Mouse (Mus musculus): ENCODE measurements at regions not wholly inside any gene's neighbourhood (a gene's known extent, or its start where the extent isn't known, plus 50 kb on each side); places are given as distances from the start of the nearest gene placed in this dataset.

GRCm38 (mm10) chr4:88956151-88956550, 76.2 kb upstream of the Ifne start:
- 38% methylated on average over 7 of the region's 7 CpGs for WGBS

GRCm38 (mm10) chr4:88955571-88955970, 75.6 kb upstream of the Ifne start:
- Histone ChIP-seq H3K4me3 (replicated peaks) (no peak overlapping the region), H3K4me1 (peaks cover 4% of the 10 kb centered on the region), H3K4me2 (no peak overlapping the region), H3K27ac (no peak overlapping the region), H3K9ac (no peak overlapping the region), H3K27me3 (no peaks in the 10 kb centered on the region), H3K36me3 (replicated peaks) (no peaks in the 10 kb centered on the region), H3K9me3 (no peaks in the 10 kb centered on the region)
- WGBS, result 91% methylated on average over 7 of the region's 7 CpGs
- no peak for ATAC-seq (ENCODE audit: low FRiP score)

More at GRCm38 (mm10) chr4:88956151-88956550, 76.2 kb upstream of the Ifne start:
- Histone ChIP-seq H3K27ac (no peak overlapping the region), H3K36me3 (replicated peaks) (no peaks in the 10 kb centered on the region), H3K9me3 (no peaks in the 10 kb centered on the region), H3K9ac (no peak overlapping the region), H3K4me1 (no peaks in the 10 kb centered on the region), H3K4me2 (no peak overlapping the region), H3K27me3 (no peaks in the 10 kb centered on the region), H3K4me3 (replicated peaks) (no peak overlapping the region)
- no peak for ATAC-seq (ENCODE audit: low FRiP score)

- ATAC-seq (ENCODE audit: low FRiP score), result no peak
- H3K9ac ChIP-seq, result no peak overlapping the region
- 93% methylated on average over 3 of the region's 3 CpGs for WGBS
- no peaks in the 10 kb centered on the region for H3K27me3 ChIP-seq
- H3K36me3 ChIP-seq (replicated peaks), result no peaks in the 10 kb centered on the region
- no peak overlapping the region for H3K4me3 ChIP-seq (replicated peaks)
- peaks cover 8% of the 10 kb centered on the region for H3K4me1 ChIP-seq
- no peaks in the 10 kb centered on the region for H3K9me3 ChIP-seq
- no peak overlapping the region for H3K27ac ChIP-seq
- no peak overlapping the region for H3K4me2 ChIP-seq
Measured at GRCm38 (mm10) chr4:88954045-88954444, 74.0 kb upstream of the Ifne start.

GRCm38 (mm10) chr4:88951034-88951336, 71.0 kb upstream of the Ifne start:
- 66% methylated on average over 1 of the region's 1 CpGs for WGBS
- Histone ChIP-seq H3K4me3 (replicated peaks) (no peak overlapping the region), H3K36me3 (replicated peaks) (no peaks in the 10 kb centered on the region), H3K9me3 (no peaks in the 10 kb centered on the region), H3K27ac (no peak overlapping the region), H3K4me2 (no peak overlapping the region), H3K27me3 (no peaks in the 10 kb centered on the region), H3K4me1 (peaks cover 8% of the 10 kb centered on the region), H3K9ac (no peak overlapping the region)
- 0 out of 2 replicates have a peak, but pooled peaks have one; percentile 11 for ATAC-seq (ENCODE audit: low FRiP score)

- H3K4me2 ChIP-seq, result no peak overlapping the region
- H3K4me1 ChIP-seq, result peaks cover 8% of the 10 kb centered on the region
- H3K27me3 ChIP-seq, result no peaks in the 10 kb centered on the region
- peak; percentile 49; the same call in 1 of the 2 replicates for ATAC-seq (ENCODE audit: low FRiP score)
- WGBS, result 41% methylated on average over 12 of the region's 12 CpGs
- H3K4me3 ChIP-seq (replicated peaks), result no peak overlapping the region
- no peak overlapping the region for H3K27ac ChIP-seq
- H3K9ac ChIP-seq, result no peak overlapping the region
- no peaks in the 10 kb centered on the region for H3K9me3 ChIP-seq
- H3K36me3 ChIP-seq (replicated peaks), result no peaks in the 10 kb centered on the region
Measured at GRCm38 (mm10) chr4:88950181-88951033, 70.4 kb upstream of the Ifne start.

- ATAC-seq (ENCODE audit: low FRiP score), result no peak
- 84% methylated on average over 4 of the region's 4 CpGs for WGBS
- no peak overlapping the region for H3K4me2 ChIP-seq
- H3K4me1 ChIP-seq, result peaks cover 8% of the 10 kb centered on the region
- no peaks in the 10 kb centered on the region for H3K9me3 ChIP-seq
- H3K27me3 ChIP-seq, result no peaks in the 10 kb centered on the region
- no peak overlapping the region for H3K4me3 ChIP-seq (replicated peaks)
- no peaks in the 10 kb centered on the region for H3K36me3 ChIP-seq (replicated peaks)
- no peak overlapping the region for H3K9ac ChIP-seq
- H3K27ac ChIP-seq, result no peak overlapping the region
Measured at GRCm38 (mm10) chr4:88948027-88948859, 68.2 kb upstream of the Ifne start.

GRCm38 (mm10) chr4:88941955-88942354, 62.0 kb upstream of the Ifne start:
- Histone ChIP-seq H3K4me1 (0 out of 2 replicates have a peak, but pooled peaks cover 3% of the 10 kb centered on the region), H3K4me3 (replicated peaks) (no peak overlapping the region), H3K4me2 (no peak overlapping the region), H3K27ac (no peak overlapping the region), H3K36me3 (replicated peaks) (no peaks in the 10 kb centered on the region), H3K27me3 (peaks cover 15% of the 10 kb centered on the region; the same call in 1 of the 2 replicates), H3K9me3 (no peaks in the 10 kb centered on the region), H3K9ac (no peak overlapping the region)
- 79% methylated on average over 4 of the region's 4 CpGs for WGBS
- ATAC-seq (ENCODE audit: low FRiP score), result no peak

- 89% methylated on average over 2 of the region's 2 CpGs for WGBS
- H3K27ac ChIP-seq, result no peak overlapping the region
- no peaks in the 10 kb centered on the region for H3K9me3 ChIP-seq
- no peaks in the 10 kb centered on the region for H3K36me3 ChIP-seq (replicated peaks)
- H3K4me3 ChIP-seq (replicated peaks), result no peak overlapping the region
- ATAC-seq (ENCODE audit: low FRiP score), result no peak
- H3K4me1 ChIP-seq, result 0 out of 2 replicates have a peak, but pooled peaks cover 3% of the 10 kb centered on the region
- H3K4me2 ChIP-seq, result no peak overlapping the region
- H3K27me3 ChIP-seq, result peaks cover 15% of the 10 kb centered on the region; the same call in 1 of the 2 replicates
- no peak overlapping the region for H3K9ac ChIP-seq
Measured at GRCm38 (mm10) chr4:88940670-88941069, 60.7 kb upstream of the Ifne start.

GRCm38 (mm10) chr4:88939397-88939796, 59.4 kb upstream of the Ifne start:
- Histone ChIP-seq H3K9me3 (no peaks in the 10 kb centered on the region), H3K4me2 (no peak overlapping the region), H3K9ac (no peak overlapping the region), H3K4me3 (replicated peaks) (no peak overlapping the region), H3K27me3 (peaks cover 22% of the 10 kb centered on the region), H3K27ac (no peak overlapping the region), H3K36me3 (replicated peaks) (no peaks in the 10 kb centered on the region), H3K4me1 (0 out of 2 replicates have a peak, but pooled peaks cover 3% of the 10 kb centered on the region)
- ATAC-seq (ENCODE audit: low FRiP score), result no peak
- 74% methylated on average over 4 of the region's 4 CpGs for WGBS

- H3K27me3 ChIP-seq, result peaks cover 22% of the 10 kb centered on the region
- H3K9me3 ChIP-seq, result no peaks in the 10 kb centered on the region
- H3K36me3 ChIP-seq (replicated peaks), result no peaks in the 10 kb centered on the region
- H3K4me3 ChIP-seq (replicated peaks), result peak overlapping the region; percentile 78
- no peak; the same call in 1 of the 2 replicates for ATAC-seq (ENCODE audit: low FRiP score)
- 5% methylated on average over 11 of the region's 11 CpGs for WGBS
- peak overlapping the region; percentile 67 for H3K9ac ChIP-seq
- H3K27ac ChIP-seq, result 0 out of 2 replicates have a peak overlapping the region, but pooled peaks have one; percentile 36
- H3K4me2 ChIP-seq, result peak overlapping the region; percentile 83
- 0 out of 2 replicates have a peak, but pooled peaks cover 3% of the 10 kb centered on the region for H3K4me1 ChIP-seq
Measured at GRCm38 (mm10) chr4:88938712-88939032, 58.7 kb upstream of the Ifne start.

GRCm38 (mm10) chr4:88937866-88938711, 58.1 kb upstream of the Ifne start:
- H3K36me3 ChIP-seq (replicated peaks), result no peaks in the 10 kb centered on the region
- WGBS, result under 1% methylated on average over 80 of the region's 104 CpGs
- ATAC-seq (ENCODE audit: low FRiP score), result peak; percentile 96
- peak overlapping the region; percentile 67 for H3K9ac ChIP-seq
- H3K4me3 ChIP-seq (replicated peaks), result peak overlapping the region; percentile 78
- no peaks in the 10 kb centered on the region for H3K9me3 ChIP-seq
- H3K4me2 ChIP-seq, result peak overlapping the region; percentile 83
- 0 out of 2 replicates have a peak, but pooled peaks cover 3% of the 10 kb centered on the region for H3K4me1 ChIP-seq
- 0 out of 2 replicates have a peak overlapping the region, but pooled peaks have one; percentile 36 for H3K27ac ChIP-seq
- peaks cover 22% of the 10 kb centered on the region for H3K27me3 ChIP-seq

- WGBS, result 68% methylated on average over 6 of the region's 6 CpGs
- peaks cover 20% of the 10 kb centered on the region for H3K27me3 ChIP-seq
- H3K27ac ChIP-seq, result no peak overlapping the region
Measured at GRCm38 (mm10) chr4:88936976-88937375, 57.0 kb upstream of the Ifne start.

More at GRCm38 (mm10) chr4:88936976-88937375, 57.0 kb upstream of the Ifne start:
- ATAC-seq (ENCODE audit: low FRiP score), result no peak
- no peak overlapping the region for H3K9ac ChIP-seq
- no peaks in the 10 kb centered on the region for H3K9me3 ChIP-seq
- 0 out of 2 replicates have a peak, but pooled peaks cover 3% of the 10 kb centered on the region for H3K4me1 ChIP-seq
- no peaks in the 10 kb centered on the region for H3K36me3 ChIP-seq (replicated peaks)
- no peak overlapping the region for H3K4me2 ChIP-seq
- no peak overlapping the region for H3K4me3 ChIP-seq (replicated peaks)
